Comparison of ENCODE assay signal across 19 mouse cellular contexts in the genomic region with DNA sequence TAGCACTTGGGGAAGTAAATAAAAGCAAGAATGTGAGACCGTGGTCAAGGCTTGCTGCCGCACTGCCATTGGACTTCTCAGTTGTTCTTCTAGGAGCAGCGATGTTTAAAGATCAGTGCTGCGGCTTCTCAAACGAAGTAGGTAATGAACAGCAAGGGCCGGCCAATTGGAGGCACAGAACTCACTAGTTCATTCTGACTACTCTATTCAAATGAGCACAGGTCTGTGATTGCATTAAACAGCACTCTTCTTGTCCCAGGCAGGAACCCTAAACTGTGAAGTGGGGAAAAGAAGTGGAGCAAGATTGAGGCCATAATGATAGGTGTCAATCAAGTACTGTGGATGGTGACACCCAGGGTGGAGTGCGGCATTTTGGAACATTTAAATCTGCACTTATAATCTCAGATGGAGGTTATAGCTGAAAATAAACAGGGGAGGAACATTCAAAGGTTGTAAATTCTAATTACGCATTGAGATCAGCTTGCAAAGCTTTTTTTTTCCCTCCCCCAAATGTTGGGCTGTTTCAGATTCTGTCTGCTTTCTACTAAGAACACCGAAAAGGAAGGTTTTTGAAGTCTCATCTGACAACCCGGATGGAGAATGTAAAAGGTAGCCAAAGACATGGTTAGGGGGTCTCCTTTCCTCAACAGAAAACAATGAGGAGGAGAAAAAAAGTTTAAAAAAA.
DNase-seq lines count a peak whose midpoint lies in the region; ATAC-seq and TF ChIP-seq lines count a peak whose summit lies in the region.
"Had no signal": no experiment of that assay in that cellular context is flagged by ENCODE, and none has a peak within 500 bp of the region (broad histone marks: within the 10 kb centered on the region; RNA-seq: fewer than 3 reads in every experiment).

No protein-coding gene starts in this region.

- H3K4me2 ChIP-seq in forebrain, embryonic 11.5 days (ENCODE audit: low read depth, low read length, severe bottlenecking), result peak overlapping the region; percentile 28; the same call in 1 of the 2 replicates
- no peak overlapping the region for H3K4me2 ChIP-seq in hindbrain, embryonic 12.5 days (replicated peaks)
- H3K4me2 ChIP-seq in midbrain, embryonic 15.5 days, result no peak overlapping the region
- H3K4me2 ChIP-seq: embryonic facial prominence, embryonic 12.5 days; liver, embryonic 11.5 days had no signal

- H3K27me3 ChIP-seq in forebrain, embryonic 11.5 days (ENCODE audit: control insufficient read depth, insufficient read depth, low read length), result no peaks in the 10 kb centered on the region
- H3K27me3 ChIP-seq in hindbrain, embryonic 12.5 days, result no peaks in the 10 kb centered on the region
- no peaks in the 10 kb centered on the region for H3K27me3 ChIP-seq in midbrain, embryonic 15.5 days (replicated peaks)
- H3K27me3 ChIP-seq: CH12.LX; embryonic facial prominence, embryonic 12.5 days; hindbrain, embryonic 15.5 days had no signal

- no peak for ATAC-seq in forebrain, embryonic 11.5 days (replicated peaks; ENCODE audit: low FRiP score)
- no peak for ATAC-seq in hindbrain, embryonic 12.5 days (ENCODE audit: low FRiP score)
- ATAC-seq in midbrain, embryonic 15.5 days (replicated peaks), result no peak

- 49% methylated on average over 10 of the region's 10 CpGs for WGBS in forebrain, embryonic 11.5 days
- WGBS in hindbrain, embryonic 12.5 days, result 73% methylated on average over 10 of the region's 10 CpGs
- WGBS in midbrain, embryonic 15.5 days, result 54% methylated on average over 10 of the region's 10 CpGs

- DNase-seq in layer of hippocampus, adult 2 months (ENCODE audit: low spot score in 2 of 2), result no peak
- no peak for DNase-seq in layer of hippocampus, adult 11-12 months (ENCODE audit: low spot score)
- DNase-seq in forebrain, embryonic 11.5 days (ENCODE audit: low spot score), result no peak
- no peak for DNase-seq in kidney, adult 8-10 months
- no peak for DNase-seq in adrenal gland, adult 2 months
- DNase-seq: cerebellum, adult 9-10 months; gastrocnemius, postnatal 36 days; kidney, adult 11 months; lung, adult 18-20 months; lung, postnatal 14 days; thymus, adult 2 months had no signal

- H3K27ac ChIP-seq in layer of hippocampus, adult 2 months, result peak overlapping the region; percentile 95; the same call in 1 of the 2 replicates
- peak overlapping the region; percentile 87 for H3K27ac ChIP-seq in forebrain, embryonic 11.5 days (ENCODE audit: low read depth, low read length)
- peak overlapping the region; percentile 91 for H3K27ac ChIP-seq in hindbrain, embryonic 12.5 days
- H3K27ac ChIP-seq in midbrain, embryonic 15.5 days, result peak overlapping the region; percentile 80
- H3K27ac ChIP-seq: embryonic facial prominence, embryonic 12.5 days; kidney, postnatal 0 days had no signal

- H3K9me3 ChIP-seq in forebrain, embryonic 11.5 days (ENCODE audit: control insufficient read depth, low read length), result no peaks in the 10 kb centered on the region
- H3K9me3 ChIP-seq in hindbrain, embryonic 12.5 days (replicated peaks), result no peaks in the 10 kb centered on the region
- H3K9me3 ChIP-seq in midbrain, embryonic 15.5 days, result no peaks in the 10 kb centered on the region
- H3K9me3 ChIP-seq: embryonic facial prominence, embryonic 12.5 days; hindbrain, embryonic 15.5 days had no signal

- H3K36me3 ChIP-seq in forebrain, embryonic 11.5 days (ENCODE audit: control insufficient read depth, insufficient read depth, low read length), result no peaks in the 10 kb centered on the region
- H3K36me3 ChIP-seq in hindbrain, embryonic 12.5 days, result no peaks in the 10 kb centered on the region
- H3K36me3 ChIP-seq in midbrain, embryonic 15.5 days (replicated peaks), result no peaks in the 10 kb centered on the region
- H3K36me3 ChIP-seq: embryonic facial prominence, embryonic 12.5 days; hindbrain, embryonic 15.5 days had no signal

- TF ChIP-seq CTCF in layer of hippocampus, adult 2 months (conservative IDR thresholded peaks at IDR 0.05), result no peak

- H3K4me1 ChIP-seq in forebrain, embryonic 11.5 days (replicated peaks; ENCODE audit: control insufficient read depth, insufficient read depth, low read length), result peaks cover 20% of the 10 kb centered on the region; the same call in 1 of the 2 replicates
- peaks cover 36% of the 10 kb centered on the region for H3K4me1 ChIP-seq in hindbrain, embryonic 12.5 days
- H3K4me1 ChIP-seq in midbrain, embryonic 15.5 days, result peaks cover 41% of the 10 kb centered on the region

- no peak overlapping the region for H3K4me3 ChIP-seq in layer of hippocampus, adult 2 months
- H3K4me3 ChIP-seq in forebrain, embryonic 11.5 days (ENCODE audit: low read depth, low read length), result no peak overlapping the region
- H3K4me3 ChIP-seq in hindbrain, embryonic 12.5 days, result no peak overlapping the region
- H3K4me3 ChIP-seq in midbrain, embryonic 15.5 days, result no peak overlapping the region
- H3K4me3 ChIP-seq: embryonic facial prominence, embryonic 12.5 days; erythroblast, embryonic 14.5 days had no signal

- H3K9ac ChIP-seq in forebrain, embryonic 11.5 days (ENCODE audit: low read length), result no peak overlapping the region
- no peak overlapping the region for H3K9ac ChIP-seq in hindbrain, embryonic 12.5 days
- H3K9ac ChIP-seq in midbrain, embryonic 15.5 days, result no peak overlapping the region
- H3K9ac ChIP-seq: embryonic facial prominence, embryonic 12.5 days; hindbrain, embryonic 15.5 days had no signal
